Mouse (Mus musculus): ENCODE measurements at regions not wholly inside any gene's neighbourhood (a gene's known extent, or its start where the extent isn't known, plus 50 kb on each side); places are given as distances from the start of the nearest gene placed in this dataset.

DNA sequence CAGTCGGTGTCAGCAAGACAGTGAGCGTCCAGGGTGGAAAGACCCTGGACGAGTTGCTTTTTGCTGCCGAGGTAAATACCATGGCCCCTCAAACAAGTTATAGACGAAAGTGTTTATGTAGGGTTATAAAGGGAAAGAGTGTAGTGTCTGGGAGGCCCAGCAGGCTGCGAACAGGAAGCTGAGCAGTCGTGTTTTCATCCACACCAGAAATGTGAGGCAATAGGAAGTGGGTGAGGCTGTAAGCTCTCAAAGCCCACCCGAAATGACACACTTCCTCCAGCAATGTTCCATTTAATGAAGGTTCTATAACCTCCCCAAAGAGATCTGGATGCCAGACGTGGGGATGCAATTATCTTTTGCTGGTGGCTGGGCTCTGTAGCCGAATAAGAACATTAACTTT lies 451.5 kb downstream of the Etnk1 start:
- TF ChIP-seq CTCF (IDR thresholded peaks at IDR 0.05; ENCODE audit: low read depth), result no peak
- no peak for TF ChIP-seq EP300 (IDR thresholded peaks at IDR 0.05; ENCODE audit: low read depth)

Measured in liver, postnatal 0 days (tissue).